Mouse (Mus musculus) CD4-positive naive resting alpha-beta T cell, adult 57 days (primary cell): Measurements from ENCODE around the gene Zan. TPM values are rescaled to one million over a fixed set of nuclear protein-coding genes. Genes with fewer than 3 reads are reported as not detected.

Experiments used
- total RNA-seq: library from RNA; stranded (reverse); gene quantifications from one replicate; pipeline ENCODE4 v1.2.4, GENCODE M21; 2023

Zan gene
- 0.09 TPM for total RNA-seq

GRCm38 (mm10) chr5:137476964-137477363 is at the start of gene Zan:
Gene Zan (minus strand): TSS chr5:137477064.

GRCm38 (mm10) chr5:137518436-137518835 is 41.6 kb upstream of the Zan start, which contains the start of gene Gigyf1:
Gene Gigyf1 (plus strand): TSS chr5:137518548.

GRCm38 (mm10) chr5:137501709-137502666 is 25.1 kb upstream of the Zan start, which contains the start of gene Pop7:
Gene Pop7 (minus strand): TSS chr5:137502518.

GRCm38 (mm10) chr5:137349384-137350204 is 127.3 kb downstream of the Zan start, which contains the start of gene Ephb4:
Gene Ephb4 (plus strand): TSS chr5:137350109.

GRCm38 (mm10) chr5:137333512-137334174 is 143.2 kb downstream of the Zan start, which contains the start of gene Slc12a9:
Gene Slc12a9 (minus strand): TSS chr5:137333597.

Other genes starting within 250 kb of the Zan start
- gene Ache, start 189.5 kb downstream of the Zan start, total RNA-seq, result 0.21 TPM
- gene Ufsp1, start 182.4 kb downstream of the Zan start, total RNA-seq, result 0.59 TPM
- gene Srrt, start 169.4 kb downstream of the Zan start, total RNA-seq, result 428 TPM
- gene Trip6, start 162.7 kb downstream of the Zan start, total RNA-seq, result 10.6 TPM
- gene Slc12a9, start 143.5 kb downstream of the Zan start, total RNA-seq, result 22.0 TPM
- 0.59 TPM for gene Ephb4, start 127.0 kb downstream of the Zan start, total RNA-seq
- 28.3 TPM for gene Pop7, start 25.5 kb upstream of the Zan start, total RNA-seq
- gene Gigyf1, start 41.5 kb upstream of the Zan start, total RNA-seq, result 101 TPM
- gene Epo, start 56.2 kb upstream of the Zan start, total RNA-seq, result not detected
- gene Gnb2, start 56.4 kb upstream of the Zan start, total RNA-seq, result 306 TPM
- not detected for gene Actl6b, start 76.5 kb upstream of the Zan start, total RNA-seq
- gene Tfr2, start 92.8 kb upstream of the Zan start, total RNA-seq, result not detected
- 40.9 TPM for gene Mospd3, start 124.0 kb upstream of the Zan start, total RNA-seq
- 1.8 TPM for gene Pcolce, start 136.7 kb upstream of the Zan start, total RNA-seq
- gene Fbxo24, start 151.9 kb upstream of the Zan start, total RNA-seq, result 0.53 TPM
- gene Lrch4, start 152.1 kb upstream of the Zan start, total RNA-seq, result 208 TPM
- 63.8 TPM for gene Gm20605, start 152.1 kb upstream of the Zan start, total RNA-seq
- gene Sap25, start 164.3 kb upstream of the Zan start, total RNA-seq, result 111 TPM
- not detected for gene Irs3, start 168.7 kb upstream of the Zan start, total RNA-seq
- gene Agfg2, start 207.7 kb upstream of the Zan start, total RNA-seq, result 33.8 TPM